Mouse (Mus musculus) heart, postnatal 0 days (tissue): Measurements from ENCODE around the gene Tns1.

ENCODE experiments used
- CTCF ChIP-seq: IDR thresholded peaks from 2 replicates; pipeline ENCODE4 v1.5.1; 2016; ENCODE audit warnings: antibody characterized with exemption, control low read depth, low read depth
- EP300 ChIP-seq: IDR thresholded peaks from 2 replicates; pipeline ENCODE4 v1.6.1; 2016; ENCODE audit warnings: antibody characterized with exemption, low read depth

- TF ChIP-seq EP300, result no peak
- TF ChIP-seq CTCF, result no peak
These were observed 179.9 kb downstream of the Tns1 start for GRCm38 (mm10) chr1:73944393-73944792.
